Mouse (Mus musculus) lung, embryonic 14.5 days (tissue): ENCODE measurements at regions not wholly inside any gene's neighbourhood (a gene's known extent, or its start where the extent isn't known, plus 50 kb on each side); places are given as distances from the start of the nearest gene placed in this dataset.

ENCODE experiments used
- ATAC-seq: fragments of 200-750 bp; cut with Nextera tagmentation; 2 replicates; pipeline ENCODE4 v1.8.0; 2017; ENCODE audit warnings: mild to moderate bottlenecking, moderate TSS enrichment, moderate library complexity; ENCODE audit not compliant: insufficient read depth
- DNase-seq: peaks from one replicate; pipeline ENCODE4 v3.0.0-alpha.2; 2015
- H3K27ac ChIP-seq: fragments of 300-500 bp; sonication (generic); 2 replicates; pipeline ENCODE4 v1.5.1; 2014; ENCODE audit warnings: low read depth, mild to moderate bottlenecking, moderate library complexity
- H3K27me3 ChIP-seq: fragments of 300-500 bp; sonication (generic); 2 replicates; pipeline ENCODE4 v1.6.1; 2014; ENCODE audit warnings: low read length, control low read depth; ENCODE audit not compliant: insufficient read depth
- H3K36me3 ChIP-seq: fragments of 300-500 bp; sonication (generic); 2 replicates; pipeline ENCODE4 v1.6.1; 2014; ENCODE audit warnings: control low read depth; ENCODE audit not compliant: insufficient read depth
- H3K4me1 ChIP-seq: fragments of 300-500 bp; sonication (generic); 2 replicates; pipeline ENCODE4 v1.6.1; 2014; ENCODE audit warnings: antibody characterized with exemption, control low read depth; ENCODE audit not compliant: insufficient read depth
- H3K4me2 ChIP-seq: fragments of 300-500 bp; sonication (generic); 2 replicates; pipeline ENCODE4 v1.6.1; 2014; ENCODE audit warnings: mild to moderate bottlenecking
- H3K4me3 ChIP-seq: fragments of 300-500 bp; sonication (generic); 2 replicates; pipeline ENCODE4 v1.5.1; 2014; ENCODE audit warnings: low read depth, low read length
- H3K9ac ChIP-seq: fragments of 300-500 bp; sonication (generic); 2 replicates; pipeline ENCODE4 v1.6.1; 2014
- H3K9me3 ChIP-seq: fragments of 300-500 bp; sonication (generic); 2 replicates; pipeline ENCODE4 v1.6.1; 2016; ENCODE audit warnings: low read depth, low read length, control low read depth
- CTCF ChIP-seq: IDR thresholded peaks from 2 replicates; pipeline ENCODE4 v1.5.1; 2016; ENCODE audit warnings: antibody characterized with exemption, low read depth
- WGBS: fragments of 180-500 bp; shearing (Covaris S2); extraction: QIAGEN DNeasy Blood & Tissue Kit; methylation state at CpG from one replicate; pipeline ENCODE4 v1.1.7; 2014; 5-methylcytosine and 5-hydroxymethylcytosine counted together

GRCm38 (mm10) chr13:90293697-90294647, 204.6 kb upstream of the Xrcc4 start:
- no peak for TF ChIP-seq CTCF
- Histone ChIP-seq H3K4me2 (no peak overlapping the region), H3K4me3 (no peak overlapping the region), H3K27ac (no peak overlapping the region), H3K9me3 (no peaks in the 10 kb centered on the region), H3K9ac (no peak overlapping the region), H3K27me3 (no peaks in the 10 kb centered on the region), H3K36me3 (no peaks in the 10 kb centered on the region), H3K4me1 (no peaks in the 10 kb centered on the region)
- DNase-seq = no peak
- no peak for ATAC-seq
- 63% methylated on average over 10 of the region's 10 CpGs for WGBS

- no peak overlapping the region for H3K4me3 ChIP-seq
- no peaks in the 10 kb centered on the region for H3K27me3 ChIP-seq
- ATAC-seq = no peak; the same call in 1 of the 2 replicates
- no peaks in the 10 kb centered on the region for H3K36me3 ChIP-seq
- H3K27ac ChIP-seq = no peak overlapping the region
- H3K9ac ChIP-seq = no peak overlapping the region
- H3K4me2 ChIP-seq = no peak overlapping the region
- TF ChIP-seq CTCF = no peak
- H3K9me3 ChIP-seq = no peaks in the 10 kb centered on the region
- no peaks in the 10 kb centered on the region for H3K4me1 ChIP-seq
- WGBS = 52% methylated on average over 4 of the region's 4 CpGs
- peak; percentile 9 for DNase-seq
Measured at GRCm38 (mm10) chr13:90292905-90293304, 203.5 kb upstream of the Xrcc4 start.

GRCm38 (mm10) chr13:90292124-90292523, 202.7 kb upstream of the Xrcc4 start:
- Histone ChIP-seq H3K9ac (no peak overlapping the region), H3K4me3 (no peak overlapping the region), H3K9me3 (no peaks in the 10 kb centered on the region), H3K4me1 (no peaks in the 10 kb centered on the region), H3K36me3 (no peaks in the 10 kb centered on the region), H3K4me2 (no peak overlapping the region), H3K27me3 (no peaks in the 10 kb centered on the region), H3K27ac (no peak overlapping the region)
- no peak for TF ChIP-seq CTCF
- DNase-seq (no peak), ATAC-seq (no peak)
- 59% methylated on average over 1 of the region's 1 CpGs for WGBS

- no peak overlapping the region for H3K9ac ChIP-seq
- no peak for TF ChIP-seq CTCF
- H3K9me3 ChIP-seq = no peaks in the 10 kb centered on the region; the same call in 1 of the 2 replicates
- H3K27ac ChIP-seq = no peak overlapping the region
- no peak overlapping the region for H3K4me2 ChIP-seq
- no peaks in the 10 kb centered on the region for H3K36me3 ChIP-seq
- ATAC-seq = no peak
- no peaks in the 10 kb centered on the region for H3K27me3 ChIP-seq
- H3K4me1 ChIP-seq = no peaks in the 10 kb centered on the region
- H3K4me3 ChIP-seq = no peak overlapping the region
- no peak for DNase-seq
Measured at GRCm38 (mm10) chr13:90280976-90281375, 191.6 kb upstream of the Xrcc4 start.

GRCm38 (mm10) chr13:90279786-90280382, 190.5 kb upstream of the Xrcc4 start:
- H3K9ac ChIP-seq = no peak overlapping the region
- no peaks in the 10 kb centered on the region for H3K4me1 ChIP-seq
- H3K4me2 ChIP-seq = no peak overlapping the region
- H3K27ac ChIP-seq = no peak overlapping the region
- 76% methylated on average over 3 of the region's 3 CpGs for WGBS
- H3K36me3 ChIP-seq = no peaks in the 10 kb centered on the region
- H3K4me3 ChIP-seq = no peak overlapping the region
- H3K27me3 ChIP-seq = no peaks in the 10 kb centered on the region
- no peaks in the 10 kb centered on the region for H3K9me3 ChIP-seq
- DNase-seq (no peak), ATAC-seq (no peak)
- no peak for TF ChIP-seq CTCF

- H3K36me3 ChIP-seq = no peaks in the 10 kb centered on the region
- ATAC-seq (no peak), DNase-seq (no peak)
- no peak overlapping the region for H3K4me2 ChIP-seq
- no peak for TF ChIP-seq CTCF
- no peaks in the 10 kb centered on the region for H3K27me3 ChIP-seq
- H3K9me3 ChIP-seq = no peaks in the 10 kb centered on the region
- H3K9ac ChIP-seq = no peak overlapping the region
- no peak overlapping the region for H3K27ac ChIP-seq
- no peaks in the 10 kb centered on the region for H3K4me1 ChIP-seq
- no peak overlapping the region for H3K4me3 ChIP-seq
Measured at GRCm38 (mm10) chr13:90279355-90279754, 189.9 kb upstream of the Xrcc4 start.

GRCm38 (mm10) chr13:90259071-90259742, 169.8 kb upstream of the Xrcc4 start:
- Histone ChIP-seq H3K9me3 (no peaks in the 10 kb centered on the region), H3K9ac (no peak overlapping the region), H3K27me3 (no peaks in the 10 kb centered on the region), H3K4me3 (no peak overlapping the region), H3K4me2 (no peak overlapping the region), H3K36me3 (no peaks in the 10 kb centered on the region), H3K27ac (no peak overlapping the region), H3K4me1 (no peaks in the 10 kb centered on the region)
- DNase-seq (no peak), ATAC-seq (no peak)
- no peak for TF ChIP-seq CTCF
- WGBS = 85% methylated on average over 3 of the region's 3 CpGs
